Mouse (Mus musculus) liver, adult 2 months (tissue): ENCODE results near the gene Gm11568. TPM values are rescaled to one million over a fixed set of nuclear protein-coding genes. Genes with fewer than 3 reads are reported as not detected.
A peak's percentile ranks its signal among the peaks of the same experiment; 100 is the strongest.
"Not testable (repeated sequence)": the region's sequence is repeated elsewhere in the genome, so short reads cannot be mapped to it uniquely, and the experiment has no call there.

Source experiments
- DNase-seq: peaks from one replicate; pipeline ENCODE4 v3.0.0-alpha.2; 2011; ENCODE audit warnings: low read depth, low spot score; ENCODE audit errors: extremely low read depth
- H3K27ac ChIP-seq: fragments of 200-500 bp; replicated peaks from 2 replicates; pipeline ENCODE4 v1.5.1; 2012; ENCODE audit warnings: low read depth, mild to moderate bottlenecking, control low read depth, inconsistent platforms, low read length; ENCODE audit not compliant: insufficient read depth
- H3K27me3 ChIP-seq: fragments of 200-500 bp; 2 replicates; pipeline ENCODE4 v1.6.1; 2012; ENCODE audit warnings: mild to moderate bottlenecking, moderate library complexity, low read length, inconsistent platforms; ENCODE audit not compliant: control insufficient read depth, insufficient read depth
- H3K36me3 ChIP-seq: fragments of 200-500 bp; 2 replicates; pipeline ENCODE4 v1.6.1; 2012; ENCODE audit warnings: low read length, inconsistent platforms; ENCODE audit not compliant: control insufficient read depth, insufficient read depth
- H3K4me1 ChIP-seq: fragments of 200-500 bp; 2 replicates; pipeline ENCODE4 v1.6.1; 2011; ENCODE audit warnings: low read length; ENCODE audit not compliant: control insufficient read depth, insufficient read depth
- H3K4me3 ChIP-seq: fragments of 200-500 bp; 2 replicates; pipeline ENCODE4 v1.5.1; 2011; ENCODE audit warnings: low read depth, mild to moderate bottlenecking, control low read depth, low read length, moderate library complexity; ENCODE audit not compliant: insufficient read depth
- H3K79me2 ChIP-seq: fragments of 200-500 bp; 2 replicates; pipeline ENCODE4 v1.6.1; 2012; ENCODE audit warnings: inconsistent platforms, mild to moderate bottlenecking, low read length, moderate library complexity; ENCODE audit not compliant: control insufficient read depth, insufficient read depth
- H3K9ac ChIP-seq: fragments of 200-500 bp; 2 replicates; pipeline ENCODE4 v1.6.1; 2012; ENCODE audit warnings: low read depth, mild to moderate bottlenecking, control low read depth, inconsistent platforms, low read length
- CTCF ChIP-seq: fragments of 200-500 bp; IDR thresholded peaks from 2 replicates; pipeline ENCODE4 v1.5.1; 2011; ENCODE audit warnings: low read depth, low read length, control low read depth
- POLR2A ChIP-seq: fragments of 200-500 bp; IDR thresholded peaks from 2 replicates; pipeline ENCODE4 v1.6.1; 2011; ENCODE audit warnings: low read length, control low read depth; ENCODE audit not compliant: insufficient read depth; ENCODE audit errors: extremely low read depth
- WGBS: fragments of 180-500 bp; shearing (Covaris S2); methylation state at CpG from one replicate; pipeline ENCODE4 v1.1.7; 2018; 5-methylcytosine and 5-hydroxymethylcytosine counted together
- polyA plus RNA-seq: library from polyadenylated mRNA; depleted of rRNA; stranded (reverse); fragments of >200 nt; gene quantifications from 2 replicates; pipeline ENCODE4 v1.2.3, GENCODE M21; 2012
- total RNA-seq: library from RNA; depleted of rRNA; stranded (reverse); fragments of >200 nt; gene quantifications from 2 replicates; pipeline ENCODE4 v1.2.3, GENCODE M21; 2014

Gene Gm11568
- total and polyA plus RNA-seq, 2 experiments, result not detected

GRCm38 (mm10) chr11:99851508-99851907, 6.2 kb upstream of the Gm11568 start, which contains the start of gene Krtap4-16:
TSS of gene Krtap4-16 (minus strand) at chr11:99851608.
- no peak within 1 kb of the TSS for H3K4me3 ChIP-seq
- no peak for TF ChIP-seq CTCF
- no peak for TF ChIP-seq POLR2A
- no peak within 1 kb of the TSS for H3K9ac ChIP-seq
- no peaks in the 10 kb centered on the region for H3K36me3 ChIP-seq
- 0 out of 2 replicates have a peak, but pooled peaks cover 2% of the 10 kb centered on the region for H3K27me3 ChIP-seq
- H3K4me1 ChIP-seq, result no peaks in the 10 kb centered on the region
- no peak for DNase-seq
- H3K79me2 ChIP-seq, result no peaks in the 10 kb centered on the region
- no peak within 1 kb of the TSS for H3K27ac ChIP-seq

DNA sequence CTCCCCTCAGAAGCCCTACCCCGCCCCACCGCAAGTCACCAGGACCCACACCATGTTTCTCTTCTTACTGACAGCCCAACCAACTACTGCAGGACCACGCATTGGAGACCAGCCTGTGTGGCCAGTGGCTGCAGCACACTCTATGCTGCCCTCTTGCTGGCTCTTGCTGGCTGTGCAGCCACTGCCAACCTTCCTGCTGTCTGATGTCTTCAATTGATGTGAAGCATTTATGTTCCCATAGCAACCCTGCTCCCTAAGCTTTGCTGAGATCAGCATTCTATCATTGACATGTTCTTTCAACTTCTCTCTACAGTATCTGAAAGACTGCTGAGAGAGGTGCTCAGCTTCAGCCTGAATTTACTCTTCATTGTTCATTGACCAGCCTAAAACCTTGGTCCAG, 3.6 kb upstream of the Gm11568 start:
- 73% methylated on average over 3 of the region's 3 CpGs for WGBS
- DNase-seq, result no peak
- TF ChIP-seq POLR2A (no peak), CTCF (peak; percentile 51)

GRCm38 (mm10) chr11:99858761-99859160, 1.0 kb downstream of the Gm11568 start:
- Histone ChIP-seq H3K9ac (no peak overlapping the region), H3K36me3 (no peaks in the 10 kb centered on the region), H3K27ac (no peak overlapping the region), H3K27me3 (0 out of 2 replicates have a peak, but pooled peaks cover 2% of the 10 kb centered on the region), H3K4me1 (no peaks in the 10 kb centered on the region), H3K4me3 (no peak overlapping the region), H3K79me2 (no peaks in the 10 kb centered on the region)
- 76% methylated on average over 2 of the region's 2 CpGs for WGBS
- no peak for DNase-seq
- TF ChIP-seq POLR2A, result no peak
- no peak for TF ChIP-seq CTCF

More for the DNA sequence above, 3.6 kb upstream of the Gm11568 start:
- H3K27ac ChIP-seq, result no peak overlapping the region
- no peak overlapping the region for H3K4me3 ChIP-seq
- H3K9ac ChIP-seq, result no peak overlapping the region
- H3K4me1 ChIP-seq, result no peaks in the 10 kb centered on the region
- 0 out of 2 replicates have a peak, but pooled peaks cover 2% of the 10 kb centered on the region for H3K27me3 ChIP-seq
- no peaks in the 10 kb centered on the region for H3K36me3 ChIP-seq
- no peaks in the 10 kb centered on the region for H3K79me2 ChIP-seq

GRCm38 (mm10) chr11:99864176-99864575, 6.5 kb downstream of the Gm11568 start, which contains the start of gene Gm11559:
TSS of gene Gm11559 (plus strand) at chr11:99864476.
- DNase-seq, H3K4me3 ChIP-seq, H3K79me2 ChIP-seq, H3K9ac ChIP-seq, H3K27ac ChIP-seq, H3K27me3 ChIP-seq, H3K4me1 ChIP-seq, H3K36me3 ChIP-seq: not testable (repeated sequence)
- WGBS, result 49% methylated on average over 1 of the region's 1 CpGs

GRCm38 (mm10) chr11:99873089-99873488, 15.4 kb downstream of the Gm11568 start, which contains the start of gene Krtap9-1:
TSS of gene Krtap9-1 (plus strand) at chr11:99873389.
- not testable (repeated sequence) for H3K4me3 ChIP-seq, H3K9ac ChIP-seq, H3K27me3 ChIP-seq, H3K27ac ChIP-seq, H3K79me2 ChIP-seq, H3K4me1 ChIP-seq, H3K36me3 ChIP-seq, DNase-seq
- WGBS, result 68% methylated on average over 1 of the region's 1 CpGs

- not testable (repeated sequence) for H3K4me3 ChIP-seq, H3K4me1 ChIP-seq, H3K9ac ChIP-seq, H3K79me2 ChIP-seq, H3K36me3 ChIP-seq, H3K27ac ChIP-seq, DNase-seq, H3K27me3 ChIP-seq
- 38% methylated on average over 1 of the region's 1 CpGs for WGBS
Observed at GRCm38 (mm10) chr11:99878887-99879286, 21.2 kb downstream of the Gm11568 start, which contains the start of gene Gm11567. TSS of gene Gm11567 (plus strand) at chr11:99879187.
